Mouse (Mus musculus) hindbrain, embryonic 14.5 days (tissue): ENCODE measurements at regions not wholly inside any gene's neighbourhood (a gene's known extent, or its start where the extent isn't known, plus 50 kb on each side); places are given as distances from the start of the nearest gene placed in this dataset.

ENCODE experiments used
- ATAC-seq: fragments of 200-750 bp; cut with Nextera tagmentation; 2 replicates; pipeline ENCODE4 v1.8.0; 2017; ENCODE audit warnings: moderate number of reproducible peaks, mild to moderate bottlenecking, moderate TSS enrichment, moderate library complexity; ENCODE audit not compliant: low FRiP score
- DNase-seq: peaks from one replicate; pipeline ENCODE4 v3.0.0-alpha.2; 2015; ENCODE audit warnings: low spot score
- H3K27ac ChIP-seq: fragments of 300-500 bp; sonication (generic); 2 replicates; pipeline ENCODE4 v1.5.1; 2014; ENCODE audit warnings: mild to moderate bottlenecking, moderate library complexity
- H3K27me3 ChIP-seq: fragments of 300-500 bp; sonication (generic); 2 replicates; pipeline ENCODE4 v1.6.1; 2014; ENCODE audit warnings: mild to moderate bottlenecking, low read length, mixed read lengths; ENCODE audit not compliant: control insufficient read depth, insufficient read depth
- H3K36me3 ChIP-seq: fragments of 300-500 bp; sonication (generic); replicated peaks from 2 replicates; pipeline ENCODE4 v1.6.1; 2014; ENCODE audit not compliant: control insufficient read depth, insufficient read depth
- H3K4me1 ChIP-seq: fragments of 300-500 bp; sonication (generic); replicated peaks from 2 replicates; pipeline ENCODE4 v1.6.1; 2014; ENCODE audit warnings: antibody characterized with exemption, low read length, mixed read lengths; ENCODE audit not compliant: control insufficient read depth, insufficient read depth
- H3K4me2 ChIP-seq: fragments of 300-500 bp; sonication (generic); replicated peaks from 2 replicates; pipeline ENCODE4 v1.6.1; 2014; ENCODE audit warnings: mild to moderate bottlenecking, moderate library complexity
- H3K4me3 ChIP-seq: fragments of 300-500 bp; sonication (generic); replicated peaks from 2 replicates; pipeline ENCODE4 v1.5.1; 2014; ENCODE audit warnings: mild to moderate bottlenecking, low read length
- H3K9ac ChIP-seq: fragments of 300-500 bp; sonication (generic); 2 replicates; pipeline ENCODE4 v1.6.1; 2014
- H3K9me3 ChIP-seq: fragments of 300-500 bp; sonication (generic); 2 replicates; pipeline ENCODE4 v1.6.1; 2016; ENCODE audit warnings: low read length; ENCODE audit not compliant: control insufficient read depth
- WGBS: fragments of 180-500 bp; shearing (Covaris S2); extraction: QIAGEN DNeasy Blood & Tissue Kit; methylation state at CpG from one replicate; pipeline ENCODE4 v1.1.7; 2014; 5-methylcytosine and 5-hydroxymethylcytosine counted together

DNA sequence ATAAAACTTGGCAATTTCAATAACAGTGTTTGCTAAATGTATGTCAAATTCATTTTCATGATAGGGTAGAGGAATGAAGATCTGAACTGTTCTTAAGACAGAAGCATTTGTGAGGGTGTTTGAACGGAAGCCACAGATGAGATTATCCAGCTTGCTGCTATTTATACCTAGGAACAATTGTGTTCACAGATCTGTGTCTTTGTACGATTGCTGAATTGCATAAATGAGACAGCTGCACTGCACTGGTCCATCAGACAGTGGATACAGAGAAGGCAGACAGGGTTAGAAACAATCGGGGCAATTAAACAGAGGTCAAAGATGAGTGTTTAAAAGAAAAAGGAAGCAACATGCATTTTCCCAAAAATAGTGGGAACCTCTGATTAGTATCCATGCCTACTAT is 786.6 kb upstream of the Chrm3 start:
- WGBS, result 77% methylated on average over 3 of the region's 3 CpGs
- Histone ChIP-seq H3K27me3 (no peaks in the 10 kb centered on the region), H3K9ac (no peak overlapping the region), H3K4me1 (no peaks in the 10 kb centered on the region), H3K4me2 (no peak overlapping the region), H3K27ac (no peak overlapping the region), H3K9me3 (no peaks in the 10 kb centered on the region), H3K36me3 (no peaks in the 10 kb centered on the region), H3K4me3 (no peak overlapping the region)
- ATAC-seq (no peak), DNase-seq (peak; percentile 14)

DNA sequence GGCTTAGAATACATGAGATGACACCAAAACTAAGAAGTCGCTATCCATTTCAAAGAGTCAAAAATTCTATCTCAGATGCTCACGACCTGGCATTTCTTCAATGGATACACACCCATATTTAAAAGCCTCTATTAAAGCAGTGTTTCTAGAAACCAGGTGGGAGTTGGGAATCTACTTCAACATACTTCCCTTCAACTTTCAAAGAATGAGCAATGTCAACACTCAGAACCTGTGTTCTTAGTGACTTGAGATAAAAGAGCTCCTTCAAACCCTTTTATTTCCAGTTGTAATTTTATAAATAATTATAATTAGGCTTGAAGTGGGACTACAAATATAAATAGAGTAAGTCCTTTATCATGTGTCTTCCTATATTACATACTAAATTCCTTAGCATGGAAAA is 747.0 kb upstream of the Chrm3 start:
- Histone ChIP-seq H3K27me3 (no peaks in the 10 kb centered on the region), H3K27ac (no peak overlapping the region), H3K36me3 (no peaks in the 10 kb centered on the region), H3K4me1 (no peaks in the 10 kb centered on the region), H3K9me3 (no peaks in the 10 kb centered on the region), H3K4me2 (no peak overlapping the region), H3K4me3 (no peak overlapping the region), H3K9ac (no peak overlapping the region)
- DNase-seq, result no peak
- 94% methylated on average over 2 of the region's 2 CpGs for WGBS
- no peak for ATAC-seq

DNA sequence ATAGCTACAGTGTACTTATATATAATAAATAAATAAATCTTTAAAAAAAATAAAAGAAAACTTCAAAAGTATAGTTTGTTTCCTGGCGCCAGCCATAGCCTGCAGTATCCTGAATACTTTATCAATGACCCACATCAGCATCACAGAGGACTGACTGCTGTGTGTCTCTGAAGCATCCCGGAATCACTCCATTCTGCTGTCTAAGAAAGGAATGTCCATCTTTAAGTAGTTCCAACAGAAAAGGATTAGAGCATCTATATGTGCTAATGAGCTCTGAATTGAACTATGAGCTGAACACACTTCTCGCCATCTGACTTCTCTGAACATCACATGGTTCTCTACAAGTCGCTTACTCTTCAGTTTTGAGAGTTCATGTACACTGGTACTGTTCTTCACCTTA is 745.8 kb upstream of the Chrm3 start:
- no peak overlapping the region for H3K4me3 ChIP-seq
- ATAC-seq (no peak), DNase-seq (no peak)
- no peaks in the 10 kb centered on the region for H3K9me3 ChIP-seq
- no peak overlapping the region for H3K9ac ChIP-seq
- H3K4me2 ChIP-seq, result no peak overlapping the region
- H3K36me3 ChIP-seq, result no peaks in the 10 kb centered on the region
- no peaks in the 10 kb centered on the region for H3K4me1 ChIP-seq
- WGBS, result 86% methylated on average over 4 of the region's 4 CpGs
- no peak overlapping the region for H3K27ac ChIP-seq
- no peaks in the 10 kb centered on the region for H3K27me3 ChIP-seq

DNA sequence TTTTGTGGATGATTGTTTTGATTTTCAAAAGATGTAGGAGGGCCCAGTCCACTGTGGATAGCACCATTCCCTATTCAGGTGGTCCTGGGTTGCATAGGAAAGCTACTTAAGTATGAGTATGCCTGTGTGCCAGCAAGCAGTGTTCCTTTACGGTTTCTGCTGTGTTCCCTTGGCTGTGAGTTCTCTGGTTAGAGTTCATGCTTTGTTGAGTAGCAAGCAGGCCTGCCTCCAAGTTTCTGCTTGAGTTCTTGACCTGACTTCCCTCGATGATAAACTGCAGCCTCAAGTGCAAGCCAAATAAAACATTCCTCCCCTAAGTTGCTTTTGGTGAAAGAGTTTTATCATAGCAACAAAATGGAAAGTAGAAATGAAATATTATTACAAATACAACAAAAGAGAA is 744.9 kb upstream of the Chrm3 start:
- no peak for DNase-seq
- H3K9me3 ChIP-seq, result no peaks in the 10 kb centered on the region
- H3K4me1 ChIP-seq, result no peaks in the 10 kb centered on the region
- H3K36me3 ChIP-seq, result no peaks in the 10 kb centered on the region
- no peak for ATAC-seq
- WGBS, result 74% methylated on average over 2 of the region's 2 CpGs
- H3K27me3 ChIP-seq, result no peaks in the 10 kb centered on the region
- H3K27ac ChIP-seq, result no peak overlapping the region
- H3K4me3 ChIP-seq, result no peak overlapping the region
- H3K4me2 ChIP-seq, result no peak overlapping the region
- H3K9ac ChIP-seq, result no peak overlapping the region

DNA sequence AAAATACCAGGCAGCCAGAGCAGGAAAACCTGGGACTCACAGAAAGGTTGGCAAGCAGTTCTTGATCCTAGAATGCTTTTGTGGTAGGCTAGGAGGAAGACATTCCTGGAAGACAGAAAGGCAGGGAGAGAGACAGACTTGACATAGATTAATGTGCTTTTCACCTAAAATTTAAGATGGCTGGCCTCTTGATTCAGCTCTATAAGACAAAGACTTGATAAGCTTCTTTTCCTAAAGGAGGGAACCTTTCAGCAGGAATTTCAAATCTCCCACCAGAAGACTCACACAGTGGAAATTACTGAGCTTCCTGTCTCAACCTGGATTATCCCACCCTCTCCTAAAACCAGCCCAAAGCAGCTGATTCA is 738.9 kb upstream of the Chrm3 start:
- H3K27ac ChIP-seq, result 0 out of 2 replicates have a peak overlapping the region, but pooled peaks have one; percentile 11
- DNase-seq (no peak), ATAC-seq (no peak)
- H3K9me3 ChIP-seq, result no peaks in the 10 kb centered on the region
- no peaks in the 10 kb centered on the region for H3K36me3 ChIP-seq
- H3K4me3 ChIP-seq, result no peak overlapping the region
- H3K27me3 ChIP-seq, result no peaks in the 10 kb centered on the region
- no peak overlapping the region for H3K9ac ChIP-seq
- H3K4me2 ChIP-seq, result no peak overlapping the region
- peaks cover 3% of the 10 kb centered on the region; the same call in 1 of the 2 replicates for H3K4me1 ChIP-seq

DNA sequence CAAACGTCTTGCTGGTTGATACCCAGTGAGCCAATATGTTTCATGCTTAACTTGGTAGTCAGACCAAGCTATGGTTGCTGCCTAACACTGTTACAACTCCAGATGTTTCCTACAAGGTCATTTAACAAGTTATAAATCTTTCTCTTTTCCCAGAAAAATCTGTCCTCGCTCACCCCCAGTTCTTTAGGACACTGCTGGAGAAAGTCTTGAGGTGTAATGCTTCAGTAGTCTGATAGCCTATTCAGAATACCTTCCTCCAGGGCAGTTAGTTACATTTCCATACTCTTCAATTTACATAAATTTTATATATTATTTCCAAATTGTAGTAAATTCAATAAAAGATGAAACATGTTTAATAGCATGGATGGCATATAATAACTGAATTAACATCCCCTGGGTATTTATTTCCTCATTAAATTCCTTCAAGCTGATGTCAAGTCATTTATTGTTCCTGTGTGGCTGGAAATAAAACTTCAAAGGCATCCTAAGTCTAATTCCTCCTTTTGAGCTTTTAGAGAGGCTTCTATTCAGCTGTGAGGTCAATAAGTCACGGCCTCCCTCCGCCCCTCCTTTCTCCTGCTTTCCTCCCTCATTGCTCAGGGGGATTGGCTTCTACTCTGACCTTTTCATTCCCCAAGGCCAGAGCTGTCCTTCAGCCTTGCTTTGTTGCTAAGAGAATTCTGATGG is 738.4 kb upstream of the Chrm3 start:
- ATAC-seq, result no peak; the same call in 1 of the 2 replicates
- Histone ChIP-seq H3K9ac (no peak overlapping the region), H3K9me3 (no peaks in the 10 kb centered on the region), H3K4me1 (peaks cover 3% of the 10 kb centered on the region; the same call in 1 of the 2 replicates), H3K27me3 (no peaks in the 10 kb centered on the region), H3K4me3 (no peak overlapping the region), H3K36me3 (no peaks in the 10 kb centered on the region), H3K27ac (0 out of 2 replicates have a peak overlapping the region, but pooled peaks have one; percentile 11), H3K4me2 (no peak overlapping the region)
- DNase-seq, result peak; percentile 30
- 4% methylated on average over 4 of the region's 4 CpGs for WGBS

DNA sequence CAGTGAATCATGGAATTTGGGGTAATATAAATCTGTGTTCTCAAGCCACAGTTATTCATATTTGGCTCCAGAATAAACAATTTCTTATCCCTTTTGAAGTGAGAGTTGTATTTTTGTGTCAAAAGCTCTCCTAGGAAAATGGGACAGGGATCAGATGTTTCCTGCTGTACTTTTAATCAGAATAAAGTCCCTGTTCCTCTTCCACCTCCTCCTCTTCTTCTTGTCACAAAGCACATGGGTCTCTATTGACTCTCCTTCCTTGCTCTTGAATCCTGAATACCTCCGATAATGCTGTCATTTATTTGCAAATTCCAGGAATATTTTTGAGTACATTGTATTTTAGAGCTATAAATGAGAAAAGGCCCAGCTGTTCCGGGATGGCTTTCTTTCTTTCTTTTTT is 732.3 kb upstream of the Chrm3 start:
- Histone ChIP-seq H3K27ac (no peak overlapping the region), H3K4me2 (no peak overlapping the region), H3K9me3 (no peaks in the 10 kb centered on the region), H3K4me3 (no peak overlapping the region), H3K36me3 (no peaks in the 10 kb centered on the region), H3K9ac (no peak overlapping the region), H3K27me3 (no peaks in the 10 kb centered on the region), H3K4me1 (no peaks in the 10 kb centered on the region)
- DNase-seq, result peak; percentile 25
- WGBS, result 69% methylated on average over 2 of the region's 2 CpGs
- ATAC-seq, result no peak
